Mouse (Mus musculus): ENCODE results near the gene Ppbp.
"Not testable (repeated sequence)": the region's sequence is repeated elsewhere in the genome, so short reads cannot be mapped to it uniquely, and the experiment has no call there.

The Ppbp gene

GRCm38 (mm10) chr5:90771880-90772653 is 3.7 kb downstream of the Ppbp start, which contains the start of gene Pf4:
Gene Pf4 (plus strand): TSS chr5:90772435.
- Histone ChIP-seq H3K36me3 (ENCODE audit: control insufficient read depth, insufficient read depth, low read length, poor library complexity, severe bottlenecking) (no peaks in the 10 kb centered on the region), H3K27me3 (ENCODE audit: control insufficient read depth, insufficient read depth, low read length, poor library complexity, severe bottlenecking) (no peaks in the 10 kb centered on the region)
- no peak for DNase-seq (ENCODE audit: low read depth, low spot score)

- H3K36me3 ChIP-seq (ENCODE audit: control insufficient read depth, insufficient read depth, low read length, poor library complexity, severe bottlenecking) = no peaks in the 10 kb centered on the region
- no peaks in the 10 kb centered on the region for H3K27me3 ChIP-seq (ENCODE audit: control insufficient read depth, insufficient read depth, low read length, poor library complexity, severe bottlenecking)
- DNase-seq (ENCODE audit: low read depth, low spot score) = no peak
Observed at GRCm38 (mm10) chr5:90775562-90775961, 7.2 kb downstream of the Ppbp start.

- DNase-seq (ENCODE audit: low read depth, low spot score) = no peak
- Histone ChIP-seq H3K36me3 (ENCODE audit: control insufficient read depth, insufficient read depth, low read length, poor library complexity, severe bottlenecking) (no peaks in the 10 kb centered on the region), H3K27me3 (ENCODE audit: control insufficient read depth, insufficient read depth, low read length, poor library complexity, severe bottlenecking) (no peaks in the 10 kb centered on the region)
Observed at GRCm38 (mm10) chr5:90777621-90778020, 9.3 kb downstream of the Ppbp start.

- Histone ChIP-seq H3K36me3 (ENCODE audit: control insufficient read depth, insufficient read depth, low read length, poor library complexity, severe bottlenecking) (no peaks in the 10 kb centered on the region), H3K27me3 (ENCODE audit: control insufficient read depth, insufficient read depth, low read length, poor library complexity, severe bottlenecking) (no peaks in the 10 kb centered on the region)
- no peak for DNase-seq (ENCODE audit: low read depth, low spot score)
Observed at GRCm38 (mm10) chr5:90778856-90779255, 10.5 kb downstream of the Ppbp start.

GRCm38 (mm10) chr5:90783697-90784096 is 15.4 kb downstream of the Ppbp start:
- Histone ChIP-seq H3K36me3 (ENCODE audit: control insufficient read depth, insufficient read depth, low read length, poor library complexity, severe bottlenecking) (no peaks in the 10 kb centered on the region), H3K27me3 (ENCODE audit: control insufficient read depth, insufficient read depth, low read length, poor library complexity, severe bottlenecking) (no peaks in the 10 kb centered on the region)
- DNase-seq (ENCODE audit: low read depth, low spot score) = no peak

- DNase-seq (ENCODE audit: low read depth, low spot score) = no peak
- H3K27me3 ChIP-seq (ENCODE audit: control insufficient read depth, insufficient read depth, low read length, poor library complexity, severe bottlenecking) = no peaks in the 10 kb centered on the region
- H3K36me3 ChIP-seq (ENCODE audit: control insufficient read depth, insufficient read depth, low read length, poor library complexity, severe bottlenecking) = no peaks in the 10 kb centered on the region
Observed at GRCm38 (mm10) chr5:90785659-90786588, 17.6 kb downstream of the Ppbp start, which contains the start of gene Cxcl3. Gene Cxcl3 (plus strand): TSS chr5:90786103.

- no peak for DNase-seq (ENCODE audit: low read depth, low spot score)
- no peaks in the 10 kb centered on the region for H3K36me3 ChIP-seq (ENCODE audit: control insufficient read depth, insufficient read depth, low read length, poor library complexity, severe bottlenecking)
- no peaks in the 10 kb centered on the region for H3K27me3 ChIP-seq (ENCODE audit: control insufficient read depth, insufficient read depth, low read length, poor library complexity, severe bottlenecking)
Observed at GRCm38 (mm10) chr5:90788114-90788513, 19.8 kb downstream of the Ppbp start.

GRCm38 (mm10) chr5:90789306-90790073 is 21.2 kb downstream of the Ppbp start:
- no peak for DNase-seq (ENCODE audit: low read depth, low spot score)
- no peaks in the 10 kb centered on the region for H3K27me3 ChIP-seq (ENCODE audit: control insufficient read depth, insufficient read depth, low read length, poor library complexity, severe bottlenecking)

GRCm38 (mm10) chr5:90790074-90790502 is 21.8 kb downstream of the Ppbp start:
- H3K27me3 ChIP-seq (ENCODE audit: control insufficient read depth, insufficient read depth, low read length, poor library complexity, severe bottlenecking) = no peaks in the 10 kb centered on the region
- no peaks in the 10 kb centered on the region for H3K36me3 ChIP-seq (ENCODE audit: control insufficient read depth, insufficient read depth, low read length, poor library complexity, severe bottlenecking)
- no peak for DNase-seq (ENCODE audit: low read depth, low spot score)

More at GRCm38 (mm10) chr5:90789306-90790073, 21.2 kb downstream of the Ppbp start:
- H3K36me3 ChIP-seq (ENCODE audit: control insufficient read depth, insufficient read depth, low read length, poor library complexity, severe bottlenecking) = no peaks in the 10 kb centered on the region

- Histone ChIP-seq H3K27me3 (ENCODE audit: control insufficient read depth, insufficient read depth, low read length, poor library complexity, severe bottlenecking) (no peaks in the 10 kb centered on the region), H3K36me3 (ENCODE audit: control insufficient read depth, insufficient read depth, low read length, poor library complexity, severe bottlenecking) (no peaks in the 10 kb centered on the region)
- DNase-seq (ENCODE audit: low read depth, low spot score) = no peak
Observed at GRCm38 (mm10) chr5:90794195-90794625, 25.9 kb downstream of the Ppbp start, which contains the start of gene Cxcl15. Gene Cxcl15 (plus strand): TSS chr5:90794534.

- not testable (repeated sequence) for H3K27me3 ChIP-seq (ENCODE audit: control insufficient read depth, insufficient read depth, low read length, poor library complexity, severe bottlenecking); H3K36me3 ChIP-seq (ENCODE audit: control insufficient read depth, insufficient read depth, low read length, poor library complexity, severe bottlenecking)
Observed at GRCm38 (mm10) chr5:90795392-90795791, 27.1 kb downstream of the Ppbp start.

GRCm38 (mm10) chr5:90804574-90804973 is 36.3 kb downstream of the Ppbp start:
- no peak for DNase-seq (ENCODE audit: low read depth, low spot score)
- H3K27me3 ChIP-seq (ENCODE audit: control insufficient read depth, insufficient read depth, low read length, poor library complexity, severe bottlenecking) = no peaks in the 10 kb centered on the region
- H3K36me3 ChIP-seq (ENCODE audit: control insufficient read depth, insufficient read depth, low read length, poor library complexity, severe bottlenecking) = no peaks in the 10 kb centered on the region

More at GRCm38 (mm10) chr5:90795392-90795791, 27.1 kb downstream of the Ppbp start:
- DNase-seq (ENCODE audit: low read depth, low spot score) = not testable (repeated sequence)

- Histone ChIP-seq H3K36me3 (ENCODE audit: control insufficient read depth, insufficient read depth, low read length, poor library complexity, severe bottlenecking) (no peaks in the 10 kb centered on the region), H3K27me3 (ENCODE audit: control insufficient read depth, insufficient read depth, low read length, poor library complexity, severe bottlenecking) (no peaks in the 10 kb centered on the region)
- DNase-seq (ENCODE audit: low read depth, low spot score) = no peak
Observed at GRCm38 (mm10) chr5:90806050-90806449, 37.7 kb downstream of the Ppbp start.

All from splenic B cell, adult 2 months (primary cell).